Mouse (Mus musculus): ENCODE data around the gene Alb. TPM values are rescaled to one million over a fixed set of nuclear protein-coding genes. Genes with fewer than 3 reads are reported as not detected.
A peak's percentile ranks its signal among the peaks of the same experiment; 100 is the strongest.

Gene Alb
- polyA plus RNA-seq, 1 experiment from 2014 or later, result 23.6 TPM

DNA sequence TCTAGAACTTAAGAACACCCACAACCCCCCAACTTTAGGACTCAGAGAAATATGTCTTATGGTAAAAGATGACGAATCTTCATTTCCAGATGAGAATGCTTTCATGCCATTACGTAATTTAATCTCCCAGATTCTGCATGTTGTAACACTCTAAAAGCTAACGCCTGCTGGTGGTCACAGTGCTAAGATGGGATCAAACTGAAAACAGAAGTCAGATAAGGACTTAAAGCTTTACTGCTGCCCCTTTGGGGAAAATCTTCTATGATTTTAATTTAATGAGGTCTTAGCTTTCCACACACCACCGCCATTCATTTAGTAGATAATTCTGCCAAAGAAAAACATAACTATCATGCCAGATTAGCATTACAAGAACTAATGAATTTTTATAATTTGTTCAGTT is 6.1 kb downstream of the Alb start:
- DNase-seq (ENCODE audit: low spot score), result no peak
- no peak for TF ChIP-seq CTCF (IDR thresholded peaks at IDR 0.05; ENCODE audit: low read depth)
- TF ChIP-seq EP300 (optimal IDR thresholded peaks at IDR 0.05), result no peak
- no peaks in the 10 kb centered on the region for H3K27me3 ChIP-seq (ENCODE audit: control insufficient read depth, insufficient read depth, low read length)
- H3K9me3 ChIP-seq (ENCODE audit: control insufficient read depth, low read length), result no peaks in the 10 kb centered on the region
- no peak overlapping the region for H3K4me3 ChIP-seq (ENCODE audit: low read depth, low read length)
- no peak overlapping the region for H3K27ac ChIP-seq (replicated peaks)
- no peaks in the 10 kb centered on the region for H3K4me1 ChIP-seq (replicated peaks; ENCODE audit: control insufficient read depth, insufficient read depth)
- no peaks in the 10 kb centered on the region for H3K36me3 ChIP-seq (ENCODE audit: control insufficient read depth, insufficient read depth, low read length)
- 64% methylated on average over 4 of the region's 4 CpGs for WGBS
- H3K9ac ChIP-seq (ENCODE audit: low read length), result no peak overlapping the region
- ATAC-seq (ENCODE audit: low FRiP score, low TSS enrichment), result no peak
- no peak overlapping the region for H3K4me2 ChIP-seq (replicated peaks; ENCODE audit: low read depth)

DNA sequence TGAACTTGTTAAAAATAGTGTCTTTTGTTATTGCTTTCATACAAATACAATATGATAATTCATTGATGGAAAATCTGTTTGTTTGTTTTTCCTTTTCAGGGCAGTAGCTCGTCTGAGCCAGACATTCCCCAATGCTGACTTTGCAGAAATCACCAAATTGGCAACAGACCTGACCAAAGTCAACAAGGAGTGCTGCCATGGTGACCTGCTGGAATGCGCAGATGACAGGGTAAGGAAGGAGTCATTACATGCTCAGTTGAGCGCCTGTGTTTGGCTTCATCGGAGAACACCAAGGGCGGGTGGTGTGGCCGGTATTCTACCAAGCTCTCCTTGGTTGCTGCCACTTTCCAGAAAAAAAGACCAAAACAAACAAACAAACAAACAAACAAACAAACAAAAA is 6.5 kb downstream of the Alb start:
- no peaks in the 10 kb centered on the region for H3K27me3 ChIP-seq (ENCODE audit: control insufficient read depth, insufficient read depth, low read length)
- H3K9ac ChIP-seq (ENCODE audit: low read length), result no peak overlapping the region
- no peaks in the 10 kb centered on the region for H3K36me3 ChIP-seq (ENCODE audit: control insufficient read depth, insufficient read depth, low read length)
- whole genome bisulfite sequencing, result 51% methylated on average over 6 of the region's 6 CpGs
- no peak overlapping the region for H3K4me2 ChIP-seq (replicated peaks; ENCODE audit: low read depth)
- H3K27ac ChIP-seq (replicated peaks), result no peak overlapping the region
- H3K4me3 ChIP-seq (ENCODE audit: low read depth, low read length), result no peak overlapping the region
- TF ChIP-seq CTCF (IDR thresholded peaks at IDR 0.05; ENCODE audit: low read depth) (no peak), EP300 (optimal IDR thresholded peaks at IDR 0.05) (no peak)
- H3K4me1 ChIP-seq (replicated peaks; ENCODE audit: control insufficient read depth, insufficient read depth), result no peaks in the 10 kb centered on the region
- DNase-seq (ENCODE audit: low spot score) (peak; percentile 21), ATAC-seq (ENCODE audit: low FRiP score, low TSS enrichment) (no peak)
- no peaks in the 10 kb centered on the region for H3K9me3 ChIP-seq (ENCODE audit: control insufficient read depth, low read length)

DNA sequence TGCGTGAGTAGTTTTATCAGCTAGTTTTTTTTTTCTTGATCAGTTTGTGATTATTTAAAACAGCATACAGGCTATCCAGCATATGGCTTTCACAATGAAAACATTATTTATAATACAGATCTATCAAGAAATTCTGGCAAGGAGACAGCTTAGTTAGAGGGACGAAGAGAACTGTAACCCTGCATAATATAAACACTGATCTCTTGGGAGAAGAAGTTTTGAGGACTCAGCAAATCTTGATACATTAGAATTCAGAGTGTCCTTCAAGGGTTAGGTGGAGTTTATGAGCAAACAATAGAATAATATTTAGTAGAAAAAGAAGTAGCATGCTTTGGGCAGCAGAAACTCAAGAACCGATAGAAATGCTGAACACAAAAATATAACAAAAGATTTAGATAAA is 10.1 kb downstream of the Alb start:
- H3K27ac ChIP-seq (replicated peaks), result no peak overlapping the region
- no peak overlapping the region for H3K4me2 ChIP-seq (replicated peaks; ENCODE audit: low read depth)
- H3K9me3 ChIP-seq (ENCODE audit: control insufficient read depth, low read length), result no peaks in the 10 kb centered on the region
- H3K4me3 ChIP-seq (ENCODE audit: low read depth, low read length), result no peak overlapping the region
- H3K36me3 ChIP-seq (ENCODE audit: control insufficient read depth, insufficient read depth, low read length), result no peaks in the 10 kb centered on the region
- H3K4me1 ChIP-seq (replicated peaks; ENCODE audit: control insufficient read depth, insufficient read depth), result no peaks in the 10 kb centered on the region
- 57% methylated on average over 3 of the region's 3 CpGs for WGBS
- H3K27me3 ChIP-seq (ENCODE audit: control insufficient read depth, insufficient read depth, low read length), result no peaks in the 10 kb centered on the region
- ATAC-seq (ENCODE audit: low FRiP score, low TSS enrichment) (no peak), DNase-seq (ENCODE audit: low spot score) (no peak)
- no peak overlapping the region for H3K9ac ChIP-seq (ENCODE audit: low read length)
- TF ChIP-seq CTCF (IDR thresholded peaks at IDR 0.05; ENCODE audit: low read depth), result no peak
- TF ChIP-seq EP300 (optimal IDR thresholded peaks at IDR 0.05), result no peak

DNA sequence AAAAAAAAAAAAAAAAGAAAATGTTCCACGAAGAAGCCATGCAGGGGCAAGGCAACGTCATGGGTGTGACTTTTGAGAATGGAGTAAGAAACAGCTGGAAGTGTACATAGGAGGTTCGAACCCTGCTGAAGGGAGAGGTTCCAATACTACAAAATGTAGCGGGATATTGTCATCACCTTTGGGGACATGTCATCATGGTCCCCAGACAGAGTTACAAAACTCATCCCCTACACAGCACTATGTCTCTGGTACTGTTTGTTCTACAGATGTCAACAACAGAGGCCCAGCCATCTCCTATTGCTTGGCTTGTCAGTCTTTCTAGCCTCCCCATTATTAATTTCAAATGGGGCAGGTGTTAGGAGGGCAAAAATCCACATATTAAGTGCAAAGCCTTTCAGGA is 13.2 kb downstream of the Alb start:
- no peak overlapping the region for H3K4me2 ChIP-seq (replicated peaks; ENCODE audit: low read depth)

DNA sequence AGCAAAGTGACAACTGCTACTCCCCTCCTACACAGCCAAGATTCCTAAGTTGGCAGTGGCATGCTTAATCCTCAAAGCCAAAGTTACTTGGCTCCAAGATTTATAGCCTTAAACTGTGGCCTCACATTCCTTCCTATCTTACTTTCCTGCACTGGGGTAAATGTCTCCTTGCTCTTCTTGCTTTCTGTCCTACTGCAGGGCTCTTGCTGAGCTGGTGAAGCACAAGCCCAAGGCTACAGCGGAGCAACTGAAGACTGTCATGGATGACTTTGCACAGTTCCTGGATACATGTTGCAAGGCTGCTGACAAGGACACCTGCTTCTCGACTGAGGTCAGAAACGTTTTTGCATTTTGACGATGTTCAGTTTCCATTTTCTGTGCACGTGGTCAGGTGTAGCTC is 13.7 kb downstream of the Alb start:
- Histone ChIP-seq H3K4me1 (replicated peaks; ENCODE audit: control insufficient read depth, insufficient read depth) (no peaks in the 10 kb centered on the region), H3K9me3 (ENCODE audit: control insufficient read depth, low read length) (no peaks in the 10 kb centered on the region), H3K9ac (ENCODE audit: low read length) (no peak overlapping the region), H3K4me3 (ENCODE audit: low read depth, low read length) (no peak overlapping the region), H3K4me2 (replicated peaks; ENCODE audit: low read depth) (no peak overlapping the region), H3K27ac (replicated peaks) (no peak overlapping the region), H3K36me3 (ENCODE audit: control insufficient read depth, insufficient read depth, low read length) (no peaks in the 10 kb centered on the region), H3K27me3 (ENCODE audit: control insufficient read depth, insufficient read depth, low read length) (no peaks in the 10 kb centered on the region)
- ATAC-seq (ENCODE audit: low FRiP score, low TSS enrichment) (no peak), DNase-seq (ENCODE audit: low spot score) (no peak)
- TF ChIP-seq EP300 (optimal IDR thresholded peaks at IDR 0.05), result no peak
- no peak for TF ChIP-seq CTCF (IDR thresholded peaks at IDR 0.05; ENCODE audit: low read depth)
- WGBS, result 82% methylated on average over 5 of the region's 5 CpGs

More for the DNA sequence above, 13.2 kb downstream of the Alb start:
- H3K4me1 ChIP-seq (replicated peaks; ENCODE audit: control insufficient read depth, insufficient read depth), result no peaks in the 10 kb centered on the region
- no peak overlapping the region for H3K4me3 ChIP-seq (ENCODE audit: low read depth, low read length)
- WGBS, result 93% methylated on average over 4 of the region's 4 CpGs
- ATAC-seq (ENCODE audit: low FRiP score, low TSS enrichment), result no peak
- H3K9me3 ChIP-seq (ENCODE audit: control insufficient read depth, low read length), result no peaks in the 10 kb centered on the region
- no peaks in the 10 kb centered on the region for H3K36me3 ChIP-seq (ENCODE audit: control insufficient read depth, insufficient read depth, low read length)
- DNase-seq (ENCODE audit: low spot score), result no peak
- H3K27me3 ChIP-seq (ENCODE audit: control insufficient read depth, insufficient read depth, low read length), result no peaks in the 10 kb centered on the region
- TF ChIP-seq CTCF (IDR thresholded peaks at IDR 0.05; ENCODE audit: low read depth) (no peak), EP300 (optimal IDR thresholded peaks at IDR 0.05) (no peak)
- no peak overlapping the region for H3K27ac ChIP-seq (replicated peaks)
- H3K9ac ChIP-seq (ENCODE audit: low read length), result no peak overlapping the region

DNA sequence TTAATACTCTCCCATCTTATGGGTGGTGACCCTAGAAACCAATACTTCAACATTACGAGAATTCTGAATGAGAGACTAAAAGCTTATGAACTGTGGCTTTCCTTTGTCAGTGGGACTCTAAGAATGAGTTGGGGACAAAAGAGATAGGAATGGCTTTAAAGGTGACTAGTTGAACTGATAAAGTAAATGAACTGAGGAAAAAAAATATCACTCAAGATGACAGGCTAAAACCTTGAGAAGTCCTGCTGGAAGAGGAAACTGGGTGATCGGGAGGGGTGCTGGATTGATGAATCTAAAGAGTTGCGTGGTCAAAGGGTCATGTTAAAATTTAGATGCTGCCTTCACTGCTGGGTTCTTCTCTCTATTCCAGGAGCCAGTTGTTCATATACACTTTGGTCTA is 16.0 kb downstream of the Alb start:
- 81% methylated on average over 3 of the region's 3 CpGs for WGBS
- DNase-seq (ENCODE audit: low spot score), result no peak
- Histone ChIP-seq H3K27ac (replicated peaks) (no peak overlapping the region), H3K4me1 (replicated peaks; ENCODE audit: control insufficient read depth, insufficient read depth) (no peaks in the 10 kb centered on the region), H3K36me3 (ENCODE audit: control insufficient read depth, insufficient read depth, low read length) (no peaks in the 10 kb centered on the region), H3K9ac (ENCODE audit: low read length) (no peak overlapping the region), H3K4me2 (replicated peaks; ENCODE audit: low read depth) (no peak overlapping the region), H3K4me3 (ENCODE audit: low read depth, low read length) (no peak overlapping the region), H3K27me3 (ENCODE audit: control insufficient read depth, insufficient read depth, low read length) (no peaks in the 10 kb centered on the region), H3K9me3 (ENCODE audit: control insufficient read depth, low read length) (no peaks in the 10 kb centered on the region)
- TF ChIP-seq EP300 (optimal IDR thresholded peaks at IDR 0.05), result no peak
- no peak for TF ChIP-seq CTCF (IDR thresholded peaks at IDR 0.05; ENCODE audit: low read depth)
- no peak for ATAC-seq (ENCODE audit: low FRiP score, low TSS enrichment)

All from stomach, postnatal 0 days (tissue).